Mouse (Mus musculus): Measurements from ENCODE around the gene Ctbp2.

Gene Ctbp2

DNA sequence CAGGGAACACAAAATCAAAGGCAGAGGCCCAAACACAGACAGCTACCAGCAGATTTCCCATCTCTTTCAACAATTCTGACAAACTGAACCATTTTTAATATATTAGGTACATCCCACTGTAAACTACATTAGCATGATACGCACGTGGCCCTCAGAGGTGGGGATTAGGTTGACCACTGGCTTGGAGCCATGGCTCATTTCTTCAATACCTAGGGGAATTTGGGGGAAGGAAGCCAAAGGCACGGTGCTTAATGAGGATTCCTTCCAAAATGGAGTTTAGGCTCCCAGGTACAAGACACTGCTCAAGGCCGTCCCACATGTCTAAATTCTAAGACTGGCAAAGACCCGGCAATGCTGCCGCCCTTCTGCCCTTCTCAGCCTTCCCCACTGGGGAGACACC, 121.9 kb downstream of the Ctbp2 start:
- no peak for DNase-seq

DNA sequence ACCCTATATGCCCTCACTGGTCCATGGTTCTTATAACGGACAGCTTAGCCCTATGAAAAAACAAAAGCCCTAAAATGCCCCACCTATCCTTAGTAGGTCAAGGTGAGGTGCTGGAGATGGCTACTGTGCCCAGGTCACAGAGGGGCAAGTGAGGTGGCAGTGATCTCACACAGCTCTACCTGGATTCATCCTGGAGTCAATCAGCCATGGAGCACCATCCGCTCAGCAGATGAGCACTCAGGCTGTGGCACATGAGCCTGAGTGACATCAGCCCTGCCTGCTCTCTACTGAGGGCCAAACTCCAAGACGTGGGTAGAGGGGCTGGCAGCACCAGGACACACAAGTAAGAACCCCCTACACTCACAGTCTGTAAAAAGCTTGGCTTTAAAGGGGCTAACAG, 122.8 kb downstream of the Ctbp2 start:
- no peak for DNase-seq

DNA sequence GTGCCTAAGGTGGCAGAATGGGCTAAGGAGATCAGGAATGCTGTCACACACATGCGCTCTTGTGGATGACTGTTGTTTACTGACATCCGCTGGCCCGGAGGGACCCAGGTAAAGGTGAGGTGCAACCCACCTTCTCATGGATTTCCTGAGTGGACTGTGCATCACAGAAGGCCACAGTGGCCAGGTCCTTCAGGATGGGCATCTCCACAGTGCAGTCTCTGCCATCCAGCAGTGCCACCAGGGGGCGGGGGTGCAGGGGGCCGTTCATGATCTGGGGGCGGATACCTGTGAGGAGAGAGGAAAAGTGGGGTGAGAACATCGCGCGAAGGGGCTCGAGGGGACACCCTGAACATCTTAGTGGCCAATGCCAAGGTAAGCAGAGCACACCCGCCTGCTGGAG, 125.1 kb downstream of the Ctbp2 start:
- no peak for DNase-seq

DNA sequence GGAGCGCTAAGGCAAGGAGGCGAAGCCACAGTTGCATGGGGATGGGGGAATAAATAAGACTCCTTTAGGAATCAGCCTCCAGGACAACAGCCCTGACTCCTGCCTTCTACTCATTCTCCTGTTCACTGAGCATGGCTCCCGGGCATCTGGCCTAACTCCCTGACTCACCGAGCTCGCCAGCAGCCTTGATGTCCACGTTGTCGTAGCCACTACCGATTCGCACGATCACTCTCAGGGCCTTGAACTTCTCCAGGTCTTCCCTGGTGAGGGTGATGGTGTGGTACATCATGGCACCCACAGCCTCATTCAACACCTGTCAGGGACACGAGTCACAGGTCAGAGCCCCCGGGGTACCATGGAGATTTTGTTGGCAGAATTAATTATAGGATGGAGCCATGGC, 125.5 kb downstream of the Ctbp2 start:
- DNase-seq, result no peak

DNA sequence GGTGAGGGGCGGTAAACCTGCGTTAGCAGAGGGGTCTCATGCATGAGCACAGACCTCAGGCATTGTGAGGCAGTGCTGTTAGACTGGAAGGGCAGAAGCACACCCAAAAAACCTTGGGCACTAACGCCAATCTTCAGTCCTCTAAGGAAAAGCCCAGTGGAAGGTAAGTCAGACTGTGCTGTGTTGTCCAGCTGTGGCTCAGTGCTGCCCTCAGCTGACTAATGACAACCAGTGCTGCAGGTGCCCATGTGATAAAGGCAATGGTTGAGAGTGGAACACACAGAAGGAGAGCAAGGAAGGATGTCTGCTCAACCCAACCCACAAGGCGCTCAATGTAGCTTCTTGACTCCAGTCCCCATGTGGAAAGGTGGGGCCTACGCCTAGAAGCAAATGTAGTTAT, 127.8 kb downstream of the Ctbp2 start:
- DNase-seq, result no peak

DNA sequence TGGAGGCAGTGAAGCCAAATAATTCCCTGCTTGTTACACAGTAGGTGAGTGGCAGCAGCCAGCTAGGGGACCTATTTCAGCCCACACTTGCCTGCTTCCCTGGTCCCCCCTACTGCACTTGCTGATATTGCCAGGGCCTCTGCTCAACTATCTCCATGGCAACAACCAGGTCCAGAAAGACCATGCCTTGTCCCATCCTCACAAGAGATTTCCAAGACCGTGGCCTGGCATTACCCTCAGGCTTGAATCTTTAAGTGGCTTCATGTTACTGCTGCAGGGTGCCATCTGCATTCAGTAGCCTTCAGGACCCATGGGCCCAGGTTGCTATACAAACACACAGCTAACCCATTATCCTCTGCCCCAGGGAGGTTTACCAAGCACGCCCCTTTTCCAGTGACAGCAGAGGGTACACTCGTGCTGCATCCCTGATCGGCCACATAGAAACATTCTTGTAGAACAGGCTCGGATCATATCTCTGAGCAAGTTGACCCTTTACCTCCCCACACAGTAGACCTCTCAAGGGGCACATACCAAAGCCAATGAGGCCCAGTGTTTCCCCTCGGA, 129.4 kb downstream of the Ctbp2 start:
- no peak for DNase-seq

DNA sequence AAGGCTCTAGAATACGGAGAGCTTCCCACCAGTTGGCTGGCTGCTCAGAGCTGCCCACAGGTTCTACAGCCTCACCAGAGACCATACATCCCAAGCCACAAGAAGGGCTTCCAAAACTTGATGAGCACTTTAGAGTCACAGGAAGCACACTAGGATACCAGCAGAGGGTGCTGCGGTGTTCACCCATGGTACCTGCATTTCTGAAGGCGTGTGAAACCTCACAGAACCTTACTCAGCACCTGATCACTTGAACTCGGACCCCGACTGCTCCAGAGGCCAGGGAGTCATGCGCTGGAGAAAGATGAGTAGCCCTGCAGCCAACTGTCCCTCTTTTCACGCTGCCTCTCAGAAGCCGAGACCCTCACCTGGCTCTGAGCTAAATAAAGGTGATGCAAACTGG, 130.0 kb downstream of the Ctbp2 start:
- DNase-seq, result no peak

DNA sequence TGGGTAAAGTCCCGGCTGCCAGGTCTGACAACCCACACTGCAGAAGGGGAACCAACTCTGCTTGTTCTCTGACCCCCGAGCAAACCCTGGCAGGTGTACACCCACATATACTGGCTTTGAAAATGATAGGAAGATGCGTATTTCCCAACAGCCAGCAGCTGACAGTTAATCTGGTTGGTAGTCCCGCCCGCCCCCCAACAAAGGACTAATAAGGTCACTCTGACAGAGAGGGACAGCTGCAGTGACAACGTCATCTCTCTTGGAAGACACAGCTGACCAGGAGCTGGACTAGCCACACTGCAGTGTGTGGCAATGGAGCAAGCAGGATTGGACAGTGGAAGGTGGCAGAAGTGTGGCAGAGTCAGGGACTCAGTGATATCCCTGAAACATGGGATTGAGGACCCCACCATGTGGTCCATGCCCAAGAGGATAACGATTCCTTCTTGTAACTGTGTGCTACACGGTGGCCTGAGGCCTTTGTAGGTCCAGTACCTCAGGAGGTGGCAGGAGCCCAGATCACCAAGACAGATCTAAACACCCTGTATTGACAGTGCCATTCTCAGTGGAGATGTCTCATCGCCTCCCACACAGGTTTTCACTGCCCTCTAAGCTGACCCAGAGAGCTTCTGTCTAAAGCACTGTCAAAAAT, 131.1 kb downstream of the Ctbp2 start:
- DNase-seq, result no peak

DNA sequence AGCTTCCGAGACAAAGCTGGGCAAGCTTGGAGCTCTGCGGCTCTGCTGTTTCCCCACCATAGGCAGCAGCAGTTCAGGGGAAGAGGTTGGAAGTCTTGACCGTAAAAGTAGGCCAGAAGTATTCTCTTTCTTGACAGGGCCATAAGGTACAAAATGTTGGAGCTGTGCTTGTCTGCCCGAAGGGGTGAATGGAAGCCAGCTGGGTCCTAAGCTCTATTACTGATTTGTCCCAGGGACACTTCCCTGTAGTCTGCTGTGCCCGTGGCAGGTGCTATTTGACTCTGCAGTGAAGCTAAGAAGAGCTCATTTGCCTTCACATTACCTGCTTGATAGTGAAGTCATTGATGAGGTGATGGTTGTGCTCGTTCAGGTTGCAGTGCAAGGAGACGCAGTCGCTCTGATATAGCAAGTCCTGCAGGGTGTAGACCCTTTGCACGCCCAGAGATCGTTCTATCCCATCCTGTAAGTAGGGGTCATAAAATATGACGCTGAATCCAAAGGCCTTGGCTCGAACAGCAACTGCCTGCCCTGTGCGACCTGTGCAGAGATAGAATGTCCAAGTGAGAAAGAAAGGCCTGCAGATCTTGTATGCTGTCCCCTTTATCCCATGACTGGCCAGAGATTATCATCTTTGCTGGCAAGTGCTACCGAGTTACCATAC, 132.8 kb downstream of the Ctbp2 start:
- DNase-seq, result no peak

DNA sequence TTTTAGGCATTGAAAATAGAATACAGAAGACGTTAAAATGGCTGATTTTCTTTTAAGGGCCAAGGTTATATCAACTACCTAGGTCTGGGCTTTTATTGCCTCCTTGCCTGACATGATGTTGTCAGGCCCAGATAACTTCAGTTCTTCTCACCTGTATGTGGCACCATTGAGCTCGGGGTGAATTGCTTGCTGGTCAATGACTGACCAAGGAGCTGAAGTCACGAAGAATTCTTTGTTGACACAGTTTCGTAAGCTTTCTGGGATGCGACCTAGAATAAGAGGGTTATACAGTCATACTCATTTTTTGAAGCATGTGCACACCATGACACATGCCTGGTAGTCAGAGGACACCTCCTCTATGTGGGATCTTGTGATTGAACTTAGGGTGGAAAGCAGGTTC, 134.3 kb downstream of the Ctbp2 start:
- DNase-seq, result no peak

DNA sequence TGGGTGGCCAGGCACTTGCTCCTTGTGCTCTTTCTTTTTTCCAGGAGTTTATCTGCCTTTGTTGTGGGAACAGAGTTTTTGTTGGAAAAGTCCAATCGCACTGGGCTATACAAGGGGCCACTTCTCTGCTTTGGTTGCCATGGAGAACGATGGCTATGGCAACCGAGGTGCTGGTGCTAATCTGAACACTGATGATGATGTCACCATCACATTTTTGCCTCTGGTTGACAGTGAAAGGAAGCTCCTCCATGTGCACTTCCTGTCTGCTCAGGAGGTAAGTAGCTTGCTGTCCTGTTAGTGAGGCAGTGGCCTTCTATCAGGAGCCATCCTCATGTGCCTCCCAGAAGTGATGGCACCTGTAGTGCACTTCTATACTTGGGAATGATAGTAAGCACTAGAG, 141.5 kb downstream of the Ctbp2 start:
- DNase-seq, result no peak

DNA sequence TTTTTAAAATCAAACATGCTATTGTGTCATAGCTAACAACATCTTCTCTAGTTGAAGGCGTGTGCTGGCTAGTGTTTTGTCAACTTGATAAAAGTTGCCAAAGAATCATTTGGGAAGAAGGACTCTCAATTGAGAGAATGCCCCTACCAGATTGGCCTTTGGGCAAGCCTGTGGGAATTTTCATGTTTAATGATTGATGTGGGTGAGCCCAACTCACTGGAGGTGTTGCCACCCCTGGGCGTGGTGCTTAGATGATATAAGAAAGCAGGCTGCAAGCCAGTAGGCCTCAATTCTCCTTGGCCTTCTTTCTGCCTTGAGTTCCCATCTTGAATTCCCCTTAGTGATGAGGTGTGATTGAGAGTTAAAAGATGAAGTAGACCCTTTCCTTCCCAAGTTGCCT, 146.2 kb downstream of the Ctbp2 start:
- DNase-seq, result peak; percentile 35

DNA sequence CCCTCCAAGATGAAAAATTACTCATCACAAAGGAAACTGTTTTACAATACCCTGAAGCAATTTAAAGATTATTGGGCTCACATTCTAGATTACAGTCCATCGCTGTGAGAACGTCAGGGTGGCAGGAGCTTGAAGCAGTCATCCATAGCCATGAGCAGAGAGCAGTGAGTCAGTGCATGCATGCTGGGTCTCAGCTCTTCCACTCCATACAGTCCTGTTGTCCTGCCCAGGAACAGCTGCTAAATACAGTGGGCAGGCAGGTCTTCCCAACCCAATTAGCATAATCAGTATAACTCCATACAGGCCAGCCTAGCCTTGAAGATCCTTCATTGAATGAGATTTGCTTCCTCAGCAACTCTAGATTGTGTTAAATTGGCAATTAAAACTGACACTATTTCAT, 148.1 kb downstream of the Ctbp2 start:
- DNase-seq, result no peak

DNA sequence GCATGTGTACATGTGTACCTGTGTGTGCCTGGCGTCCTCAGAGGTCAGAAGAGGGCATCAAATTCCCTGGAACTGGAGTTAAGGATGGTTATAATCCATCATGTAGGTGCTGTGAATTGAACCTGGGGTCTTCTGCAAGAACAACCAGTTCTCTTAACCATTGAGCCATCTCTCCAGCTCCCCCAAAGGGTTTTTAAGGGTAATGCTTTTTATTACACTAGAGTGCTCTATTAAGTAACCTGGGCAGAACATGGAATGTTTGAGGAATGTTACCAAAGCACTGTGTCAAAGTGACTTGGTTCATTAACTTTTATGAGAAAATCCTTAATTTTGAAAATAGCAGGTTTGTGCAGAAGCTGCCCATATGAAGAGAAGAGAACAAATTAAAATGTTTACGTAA, 152.1 kb downstream of the Ctbp2 start:
- no peak for DNase-seq

DNA sequence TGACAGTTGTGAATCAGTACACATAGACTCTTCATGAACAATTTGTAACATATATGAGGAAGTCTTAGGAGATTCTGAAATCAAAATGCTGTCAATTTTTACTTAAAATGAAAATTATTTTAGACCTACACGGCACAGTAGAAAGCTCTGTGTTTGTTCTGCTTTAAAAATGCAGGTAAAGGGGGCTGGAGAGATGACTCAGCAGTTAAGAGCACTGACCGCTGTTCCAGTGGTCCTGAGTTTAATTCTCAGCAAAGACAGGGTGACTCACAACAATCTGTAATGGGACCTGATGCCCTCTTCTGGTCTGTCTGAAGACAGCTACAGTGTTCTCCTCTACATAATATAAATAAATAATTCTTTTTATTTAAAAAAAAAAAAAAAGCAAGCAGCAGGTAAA, 158.4 kb downstream of the Ctbp2 start:
- no peak for DNase-seq

DNA sequence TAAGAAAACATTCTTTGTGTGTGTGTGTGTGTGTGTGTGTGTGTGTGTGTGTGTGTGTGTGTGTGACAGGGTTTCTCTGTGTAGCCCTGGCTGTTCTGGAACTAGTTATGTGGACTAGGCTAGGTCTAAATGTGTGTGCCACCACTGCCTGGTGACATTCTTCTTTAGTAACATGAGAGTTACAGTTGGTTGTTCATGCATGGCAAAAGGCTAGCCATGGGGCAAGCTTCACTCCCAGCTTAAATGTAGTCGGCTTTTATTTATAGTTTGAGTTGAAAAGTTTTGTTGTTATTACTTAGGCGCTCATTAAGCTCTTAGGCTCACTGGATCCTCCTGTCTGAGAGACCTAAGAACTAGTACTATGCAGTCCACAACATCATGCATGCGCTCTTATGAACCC, 159.8 kb downstream of the Ctbp2 start:
- DNase-seq, result peak; percentile 30

DNA sequence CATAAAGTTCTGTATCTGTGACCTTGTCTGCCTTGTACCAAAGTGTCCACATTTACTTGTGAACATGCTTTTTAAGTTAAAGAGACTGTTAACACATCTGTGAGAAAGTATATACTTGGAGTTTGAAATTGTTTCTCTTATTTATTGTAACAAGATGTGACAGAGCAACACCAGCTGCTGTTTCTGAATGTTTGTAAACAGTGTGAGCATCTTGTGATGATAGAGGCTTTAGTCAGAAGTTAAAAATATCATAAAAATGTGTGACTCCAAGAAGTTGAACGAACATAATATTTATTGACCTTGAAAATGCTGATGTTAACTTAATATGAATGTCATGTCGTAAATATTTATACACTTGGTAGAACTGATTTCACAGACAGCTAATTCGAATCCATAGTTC, 173.5 kb downstream of the Ctbp2 start:
- no peak for DNase-seq

DNA sequence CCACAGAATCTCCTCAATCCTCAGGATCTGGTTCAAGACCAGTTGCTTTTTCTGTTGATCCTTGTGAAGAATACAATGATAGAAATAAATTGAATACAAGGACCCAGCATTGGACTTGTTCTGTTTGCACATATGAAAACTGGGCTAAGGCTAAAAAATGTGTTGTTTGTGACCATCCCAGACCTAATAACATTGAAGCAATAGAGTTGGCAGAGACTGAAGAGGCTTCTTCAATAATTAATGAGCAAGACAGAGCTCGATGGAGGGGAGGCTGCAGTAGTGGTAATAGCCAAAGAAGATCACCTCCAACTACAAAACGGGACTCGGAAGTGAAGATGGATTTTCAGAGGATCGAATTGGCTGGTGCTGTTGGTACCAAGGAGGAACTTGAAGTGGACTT, 174.2 kb downstream of the Ctbp2 start:
- DNase-seq, result peak; percentile 17

DNA sequence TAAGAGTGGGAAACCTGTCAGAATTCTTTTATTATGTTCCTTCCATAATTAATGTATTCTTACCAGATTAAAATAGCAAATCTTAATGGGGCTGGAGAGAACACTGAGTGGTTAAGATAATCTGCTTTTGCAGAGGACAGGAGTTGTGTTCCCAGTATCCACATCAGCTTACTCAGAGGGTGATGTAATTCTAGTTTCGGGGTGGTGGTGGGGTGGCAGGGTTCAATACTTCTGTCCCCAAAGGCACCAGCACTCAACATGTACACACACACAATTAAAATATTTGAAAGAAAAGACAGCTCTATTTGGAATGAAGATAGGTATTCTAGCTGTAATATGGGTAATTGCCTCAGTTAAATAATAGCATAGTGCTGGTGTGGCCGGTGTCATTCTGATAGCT, 183.6 kb downstream of the Ctbp2 start:
- DNase-seq, result no peak

DNA sequence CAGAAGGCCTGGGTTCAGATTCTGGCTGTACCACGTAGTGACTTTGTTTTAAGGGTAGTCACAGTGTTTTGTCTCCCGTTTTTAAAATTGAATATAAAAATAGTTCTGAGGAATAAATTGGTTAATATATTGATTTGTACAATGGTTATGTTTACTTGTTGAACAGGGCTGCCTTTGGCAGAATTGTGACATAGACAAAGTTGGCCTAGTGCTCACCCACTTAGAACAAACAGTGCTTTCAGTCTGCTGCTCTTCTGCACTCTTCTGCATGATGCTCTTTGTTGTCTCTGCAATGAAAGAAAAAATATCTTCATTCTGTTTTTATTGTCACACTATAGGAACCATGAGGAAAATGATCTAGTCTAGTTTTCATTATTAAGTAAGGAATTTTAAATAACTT, 185.0 kb downstream of the Ctbp2 start:
- DNase-seq, result no peak
